Mouse (Mus musculus) liver, embryonic 14.5 days (tissue): Measurements from ENCODE around the gene Rdh19.

Source experiments
- CTCF ChIP-seq: IDR thresholded peaks from 2 replicates; pipeline ENCODE4 v1.5.1; 2016; ENCODE audit warnings: antibody characterized with exemption, low read depth, control low read depth
- EP300 ChIP-seq: IDR thresholded peaks from 2 replicates; pipeline ENCODE4 v1.6.1; 2016; ENCODE audit warnings: antibody characterized with exemption, low read depth

DNA sequence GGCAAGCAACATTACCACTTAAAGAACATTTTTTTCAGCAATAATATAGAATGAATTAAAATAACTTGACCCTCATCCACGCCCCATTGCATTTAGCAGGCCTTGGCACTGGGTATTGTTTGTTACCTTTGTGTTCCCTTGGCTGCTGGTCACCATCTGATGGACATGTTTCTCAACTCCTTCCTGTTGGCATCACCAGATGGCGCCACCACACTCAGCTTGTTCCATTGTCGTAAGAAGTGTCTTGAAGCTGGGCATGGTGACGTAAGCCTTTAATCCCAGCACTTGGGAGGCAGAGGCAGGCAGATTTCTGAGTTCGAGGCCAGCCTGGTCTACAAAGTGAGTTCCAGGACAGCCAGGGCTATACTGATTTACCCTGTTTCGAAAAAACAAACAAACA lies 24.3 kb upstream of the Rdh19 start:
- peak; percentile 58 for TF ChIP-seq CTCF
- TF ChIP-seq EP300: no peak
